Mouse (Mus musculus) limb, embryonic 11.5 days (tissue): ENCODE measurements at regions not wholly inside any gene's neighbourhood (a gene's known extent, or its start where the extent isn't known, plus 50 kb on each side); places are given as distances from the start of the nearest gene placed in this dataset.

ENCODE experiments used
- ATAC-seq: fragments of 200-750 bp; cut with Nextera tagmentation; 2 replicates; pipeline ENCODE4 v1.8.0; 2017; ENCODE audit warnings: low read depth; ENCODE audit not compliant: insufficient number of reproducible peaks, low FRiP score, low TSS enrichment
- DNase-seq: peaks from one replicate; pipeline ENCODE4 v3.0.0-alpha.2; 2015; ENCODE audit warnings: low spot score
- H3K27ac ChIP-seq: fragments of 300-500 bp; sonication (generic); replicated peaks from 2 replicates; pipeline ENCODE4 v1.5.1; 2014; ENCODE audit warnings: low read depth, mild to moderate bottlenecking, low read length
- H3K27me3 ChIP-seq: fragments of 300-500 bp; sonication (generic); 2 replicates; pipeline ENCODE4 v1.6.1; 2014; ENCODE audit warnings: mild to moderate bottlenecking, low read length, mixed read lengths; ENCODE audit not compliant: control insufficient read depth, insufficient read depth
- H3K36me3 ChIP-seq: fragments of 300-500 bp; sonication (generic); 2 replicates; pipeline ENCODE4 v1.6.1; 2014; ENCODE audit warnings: mild to moderate bottlenecking, low read length, moderate library complexity, mixed read lengths; ENCODE audit not compliant: control insufficient read depth, insufficient read depth
- H3K4me1 ChIP-seq: fragments of 300-500 bp; sonication (generic); 2 replicates; pipeline ENCODE4 v1.6.1; 2014; ENCODE audit warnings: low read length, mixed read lengths; ENCODE audit not compliant: control insufficient read depth, insufficient read depth
- H3K4me2 ChIP-seq: fragments of 300-500 bp; sonication (generic); 2 replicates; pipeline ENCODE4 v1.6.1; 2014; ENCODE audit warnings: low read depth, mild to moderate bottlenecking, moderate library complexity; ENCODE audit not compliant: severe bottlenecking
- H3K4me3 ChIP-seq: fragments of 300-500 bp; sonication (generic); 2 replicates; pipeline ENCODE4 v1.5.1; 2014; ENCODE audit warnings: low read depth, low read length
- H3K9ac ChIP-seq: fragments of 300-500 bp; sonication (generic); 2 replicates; pipeline ENCODE4 v1.6.1; 2014; ENCODE audit warnings: mild to moderate bottlenecking, low read length
- H3K9me3 ChIP-seq: fragments of 300-500 bp; sonication (generic); 2 replicates; pipeline ENCODE4 v1.6.1; 2016; ENCODE audit warnings: low read length; ENCODE audit not compliant: control insufficient read depth
- WGBS: fragments of 180-500 bp; shearing (Covaris S2); extraction: QIAGEN DNeasy Blood & Tissue Kit; methylation state at CpG from one replicate; pipeline ENCODE4 v1.1.7; 2014; 5-methylcytosine and 5-hydroxymethylcytosine counted together

DNA sequence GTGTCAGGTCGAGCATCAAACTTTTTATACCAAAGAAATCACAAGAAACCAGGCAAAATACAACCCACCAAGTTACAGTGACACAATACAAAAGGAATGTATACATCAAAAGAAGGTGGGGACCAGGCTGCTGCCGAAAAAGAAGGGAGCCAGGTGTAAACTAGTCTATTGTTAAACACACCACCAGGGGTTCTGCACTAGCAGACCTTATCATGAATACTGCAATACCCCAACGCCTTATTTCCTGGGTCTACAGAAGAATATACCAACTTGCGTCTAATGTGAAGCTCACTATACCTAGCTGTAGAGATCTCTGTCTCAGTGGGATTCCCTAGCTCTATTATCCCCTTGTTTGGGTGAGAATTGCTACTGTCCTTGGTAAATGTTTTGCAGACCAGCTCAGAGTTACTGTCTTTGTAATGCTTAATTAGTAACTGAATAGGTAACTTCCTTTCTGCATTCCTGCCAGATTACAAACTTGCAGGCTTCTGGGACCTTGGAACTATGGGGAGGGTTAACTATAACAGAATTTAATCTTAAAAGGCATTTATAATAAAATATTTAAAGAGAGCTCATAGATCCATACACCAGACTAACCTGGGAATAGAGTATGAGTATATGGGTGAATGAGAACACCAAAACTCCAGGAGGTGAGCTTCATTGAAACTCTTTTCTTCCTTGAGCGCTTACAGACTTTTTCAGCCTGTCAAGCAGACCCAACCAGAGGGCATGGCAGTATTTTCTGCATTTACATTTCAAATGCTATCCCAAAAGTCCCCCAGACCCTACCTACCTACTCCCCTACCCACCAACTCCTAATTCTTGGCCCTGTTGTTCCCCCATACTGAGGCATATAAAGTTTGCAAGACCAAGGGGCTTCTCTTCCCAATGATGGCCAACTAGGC, 211.7 kb downstream of the Rfpl4b start:
- 87% methylated on average over 5 of the region's 5 CpGs for WGBS
- no peak overlapping the region for H3K4me3 ChIP-seq

DNA sequence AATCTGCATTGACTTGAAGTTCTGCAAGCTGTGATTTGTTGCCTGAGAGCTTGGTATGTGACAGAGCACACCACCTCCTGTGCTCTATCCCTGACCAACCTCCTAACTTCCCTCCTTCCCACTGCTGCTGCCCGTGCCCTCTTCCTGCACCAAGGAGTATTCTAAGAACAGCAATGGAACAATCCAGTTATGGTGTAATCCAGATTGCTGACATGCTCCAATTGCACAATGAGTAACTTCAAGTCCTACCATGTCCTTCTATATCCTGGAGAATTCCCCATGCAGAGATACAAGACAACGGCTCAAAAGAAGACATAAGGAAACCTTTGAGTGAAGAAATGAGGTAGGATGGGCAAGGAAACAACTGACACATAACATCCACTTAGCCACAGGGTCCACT, 235.5 kb downstream of the Rfpl4b start:
- H3K27me3 ChIP-seq, result no peaks in the 10 kb centered on the region
- no peak for ATAC-seq
- no peaks in the 10 kb centered on the region for H3K9me3 ChIP-seq
- H3K27ac ChIP-seq, result no peak overlapping the region
- H3K36me3 ChIP-seq, result no peaks in the 10 kb centered on the region
- no peaks in the 10 kb centered on the region for H3K4me1 ChIP-seq
- H3K9ac ChIP-seq, result no peak overlapping the region
- WGBS, result 74% methylated on average over 2 of the region's 2 CpGs
- H3K4me2 ChIP-seq, result no peak overlapping the region
- no peak overlapping the region for H3K4me3 ChIP-seq
- no peak for DNase-seq

More for the DNA sequence above, 211.7 kb downstream of the Rfpl4b start:
- H3K9me3 ChIP-seq, result no peaks in the 10 kb centered on the region
- H3K27ac ChIP-seq, result no peak overlapping the region
- H3K4me1 ChIP-seq, result no peaks in the 10 kb centered on the region
- DNase-seq (no peak), ATAC-seq (no peak)
- no peak overlapping the region for H3K9ac ChIP-seq
- no peaks in the 10 kb centered on the region for H3K27me3 ChIP-seq
- H3K4me2 ChIP-seq, result no peak overlapping the region
- H3K36me3 ChIP-seq, result no peaks in the 10 kb centered on the region

DNA sequence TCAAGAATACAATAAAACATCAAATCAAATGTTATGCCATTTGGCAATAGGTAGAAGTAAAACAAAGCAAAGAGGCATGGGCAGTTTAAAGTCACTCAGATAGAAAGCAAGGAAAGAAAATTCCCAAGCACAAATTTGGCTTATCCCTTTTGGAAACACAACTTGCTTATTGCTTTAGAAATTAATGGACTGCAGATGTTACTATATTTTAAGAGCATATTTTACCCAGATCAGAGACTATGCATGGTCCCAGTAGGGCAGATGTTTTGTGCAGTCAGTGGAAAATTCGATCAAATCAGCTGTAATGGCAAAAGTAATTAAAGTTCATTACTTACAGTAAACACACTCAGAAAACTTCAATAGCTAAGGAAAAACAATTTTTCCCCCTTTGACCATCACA, 245.9 kb downstream of the Rfpl4b start:
- ATAC-seq, result no peak
- no peaks in the 10 kb centered on the region for H3K9me3 ChIP-seq
- no peak for DNase-seq
- H3K36me3 ChIP-seq, result no peaks in the 10 kb centered on the region
- WGBS, result 46% methylated on average over 1 of the region's 1 CpGs
- no peak overlapping the region for H3K27ac ChIP-seq
- H3K9ac ChIP-seq, result no peak overlapping the region
- H3K4me3 ChIP-seq, result no peak overlapping the region
- no peaks in the 10 kb centered on the region for H3K27me3 ChIP-seq
- H3K4me1 ChIP-seq, result no peaks in the 10 kb centered on the region
- H3K4me2 ChIP-seq, result no peak overlapping the region

DNA sequence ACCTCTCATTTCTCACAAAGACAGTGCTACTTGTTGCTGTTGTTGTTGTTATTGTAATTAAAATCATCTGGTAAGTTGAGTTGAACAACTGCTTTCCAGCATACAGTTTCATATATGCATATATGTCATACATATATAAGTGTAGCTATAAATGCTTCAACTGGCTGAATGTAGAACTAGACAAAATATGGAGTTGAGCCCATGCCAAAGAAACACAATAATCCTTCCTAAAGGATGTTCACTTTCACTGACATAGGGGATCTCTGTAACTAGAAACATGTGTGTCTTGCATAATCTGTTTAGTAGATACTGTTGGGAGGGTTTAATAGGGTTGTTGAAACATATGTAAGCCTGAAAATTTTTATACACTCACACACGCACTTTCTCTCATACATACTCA, 247.9 kb downstream of the Rfpl4b start:
- WGBS, result 85% methylated on average over 1 of the region's 1 CpGs
- no peaks in the 10 kb centered on the region for H3K36me3 ChIP-seq
- no peak for DNase-seq
- no peak overlapping the region for H3K4me2 ChIP-seq
- no peaks in the 10 kb centered on the region for H3K4me1 ChIP-seq
- H3K27me3 ChIP-seq, result no peaks in the 10 kb centered on the region
- H3K9ac ChIP-seq, result no peak overlapping the region
- no peaks in the 10 kb centered on the region for H3K9me3 ChIP-seq
- H3K4me3 ChIP-seq, result no peak overlapping the region
- H3K27ac ChIP-seq, result no peak overlapping the region
- ATAC-seq, result no peak

DNA sequence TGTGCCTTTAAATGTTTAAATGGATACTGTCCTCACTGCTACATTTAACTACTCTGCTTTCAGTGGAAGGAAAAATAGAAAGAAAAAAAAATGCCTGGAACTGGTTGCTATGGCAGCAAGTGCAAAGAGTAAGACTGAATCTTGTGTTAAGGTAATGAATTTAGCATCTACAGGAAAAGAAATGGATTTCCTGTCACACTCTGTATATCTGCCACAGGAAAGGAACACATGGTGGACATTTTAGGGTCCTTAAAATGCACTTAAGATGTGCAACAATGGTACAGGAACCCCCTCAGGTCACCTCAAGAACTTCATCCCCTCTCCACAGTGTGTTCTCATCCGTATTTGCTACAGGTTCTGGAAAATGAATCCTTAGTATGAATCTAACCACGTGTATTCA, 248.4 kb downstream of the Rfpl4b start:
- Histone ChIP-seq H3K4me3 (no peak overlapping the region), H3K27ac (no peak overlapping the region), H3K27me3 (no peaks in the 10 kb centered on the region), H3K9ac (no peak overlapping the region), H3K9me3 (no peaks in the 10 kb centered on the region), H3K36me3 (no peaks in the 10 kb centered on the region), H3K4me1 (no peaks in the 10 kb centered on the region), H3K4me2 (no peak overlapping the region)
- no peak for DNase-seq
- WGBS, result 74% methylated on average over 2 of the region's 2 CpGs
- no peak; the same call in 1 of the 2 replicates for ATAC-seq

DNA sequence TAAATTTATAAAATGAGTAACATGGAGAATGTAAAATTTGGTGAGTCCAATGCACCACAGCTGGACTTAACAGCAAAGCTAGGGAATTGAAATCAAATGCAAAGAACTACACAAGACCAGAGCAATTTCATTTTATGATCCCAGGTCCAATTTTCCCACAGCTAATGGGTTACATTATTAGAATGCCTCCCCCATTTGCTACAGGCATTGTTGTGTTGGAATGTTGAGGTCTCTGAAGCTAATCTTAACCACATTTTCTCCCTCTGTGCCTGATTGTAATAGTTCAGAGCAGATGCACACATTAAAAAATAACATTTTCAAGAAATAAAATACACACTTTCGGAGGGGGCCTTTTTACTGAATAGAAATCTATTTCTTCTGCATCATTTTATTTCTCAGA, 254.3 kb downstream of the Rfpl4b start:
- H3K36me3 ChIP-seq, result no peaks in the 10 kb centered on the region
- no peaks in the 10 kb centered on the region for H3K4me1 ChIP-seq
- no peak for DNase-seq
- H3K27me3 ChIP-seq, result no peaks in the 10 kb centered on the region
- H3K4me2 ChIP-seq, result no peak overlapping the region
- H3K4me3 ChIP-seq, result no peak overlapping the region
- ATAC-seq, result no peak
- no peak overlapping the region for H3K9ac ChIP-seq
- WGBS, result 60% methylated on average over 1 of the region's 1 CpGs
- H3K27ac ChIP-seq, result no peak overlapping the region
- H3K9me3 ChIP-seq, result no peaks in the 10 kb centered on the region

DNA sequence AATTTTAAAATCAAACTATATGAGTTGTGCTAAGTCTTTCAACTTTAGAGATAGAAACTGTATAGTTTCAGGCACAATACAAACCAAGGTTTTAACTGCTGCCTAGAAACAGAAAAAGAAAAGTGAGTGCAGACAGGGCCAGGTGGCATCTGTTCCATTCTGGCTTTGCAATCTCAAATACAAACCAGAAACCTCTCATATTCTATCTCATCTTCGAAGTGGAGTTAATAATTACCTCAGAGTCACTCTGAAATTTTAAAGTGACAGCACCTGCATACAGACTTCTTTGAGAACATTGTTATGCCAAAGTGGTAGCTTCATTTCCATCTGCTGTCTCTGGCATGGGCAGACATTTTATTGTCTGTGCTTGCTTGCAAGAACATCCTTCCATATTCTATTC, 255.2 kb downstream of the Rfpl4b start:
- DNase-seq, result no peak
- Histone ChIP-seq H3K9me3 (no peaks in the 10 kb centered on the region), H3K27me3 (no peaks in the 10 kb centered on the region), H3K9ac (no peak overlapping the region), H3K4me1 (no peaks in the 10 kb centered on the region), H3K4me3 (no peak overlapping the region), H3K36me3 (no peaks in the 10 kb centered on the region), H3K27ac (no peak overlapping the region), H3K4me2 (no peak overlapping the region)
- 38% methylated on average over 1 of the region's 1 CpGs for WGBS
- ATAC-seq, result no peak

DNA sequence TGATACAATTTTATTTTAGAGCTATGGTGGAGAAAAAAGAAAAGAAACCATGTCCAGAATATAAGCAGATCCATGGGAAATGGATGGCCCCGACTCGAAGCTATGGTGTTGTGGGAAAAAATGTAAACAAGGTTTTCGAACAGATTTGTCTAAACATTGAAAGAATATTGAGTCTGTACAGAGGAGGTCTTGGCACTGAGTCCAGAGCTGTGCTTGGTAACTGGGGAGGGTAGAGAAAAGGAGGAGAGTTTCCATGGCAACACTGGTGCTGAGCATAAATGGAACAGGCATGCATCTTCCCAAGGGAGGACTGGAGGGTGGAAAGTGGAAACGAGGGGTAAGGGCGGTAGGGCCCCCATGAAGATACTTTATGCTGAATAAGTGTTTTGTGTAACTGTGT, 266.5 kb downstream of the Rfpl4b start:
- H3K36me3 ChIP-seq, result no peaks in the 10 kb centered on the region
- no peak overlapping the region for H3K4me3 ChIP-seq
- no peak overlapping the region for H3K4me2 ChIP-seq
- no peak for DNase-seq
- H3K9ac ChIP-seq, result no peak overlapping the region
- WGBS, result 69% methylated on average over 5 of the region's 5 CpGs
- no peak for ATAC-seq
- H3K4me1 ChIP-seq, result 0 out of 2 replicates have a peak, but pooled peaks cover 4% of the 10 kb centered on the region
- no peak overlapping the region for H3K27ac ChIP-seq
- H3K9me3 ChIP-seq, result no peaks in the 10 kb centered on the region
- no peaks in the 10 kb centered on the region for H3K27me3 ChIP-seq
